Mouse (Mus musculus) layer of hippocampus, postnatal 25 days (tissue): ENCODE results near the gene Trpm7. TPM values are rescaled to one million over a fixed set of nuclear protein-coding genes. Genes with fewer than 3 reads are reported as not detected.

Experiments
- DNase-seq, 2 experiments: peaks; one replicate each; pipeline ENCODE4 v3.0.0; 2022; ENCODE audit warnings: mixed read lengths in 2 of 2, low spot score in 1 of 2; ENCODE audit errors: extremely low spot score in 1 of 2
- total RNA-seq, 2 experiments: library from RNA; stranded (reverse); gene quantifications; 2 replicates each; pipeline ENCODE4 v1.2.3; 2021

Gene Trpm7
- total RNA-seq, 2 experiments from 2014 or later, result 33.9 to 43.3 TPM

- no peak for DNase-seq
These were observed 37.2 kb downstream of the Trpm7 start for GRCm38 (mm10) chr2:126838848-126839247.

- DNase-seq, result no peak
These were observed 58.6 kb downstream of the Trpm7 start for GRCm38 (mm10) chr2:126817414-126817813.

DNA sequence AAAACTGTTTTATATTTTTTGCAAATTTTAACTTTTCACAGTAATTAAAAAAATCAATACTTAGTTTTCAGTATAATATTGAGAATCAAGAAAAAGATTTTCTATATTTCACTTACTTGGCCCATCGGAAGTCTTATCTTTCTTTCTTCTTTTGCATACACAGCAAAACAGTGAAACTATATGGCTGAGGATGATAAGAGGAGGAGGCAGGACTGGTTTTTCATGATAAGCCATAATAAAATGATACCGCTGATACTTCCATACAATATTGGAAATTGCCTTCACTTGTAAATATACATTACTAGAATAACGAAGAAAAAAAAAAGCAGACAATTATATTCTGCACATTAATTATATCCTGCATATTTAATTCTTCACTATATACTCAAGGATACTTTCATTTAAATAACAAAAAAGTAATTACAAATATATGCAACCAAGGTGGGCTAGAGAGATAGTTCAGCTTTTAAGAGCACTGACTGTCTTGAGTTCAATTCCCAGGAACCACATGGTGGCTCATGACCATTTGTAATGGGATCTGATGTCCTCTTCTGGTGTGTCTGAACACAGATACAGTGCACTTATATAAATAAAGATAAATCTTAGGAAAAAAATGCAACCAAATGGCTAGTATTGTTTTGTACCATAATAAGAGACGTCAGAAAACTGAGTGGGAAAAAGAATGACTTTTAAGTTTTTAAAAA lies 59.2 kb downstream of the Trpm7 start:
- DNase-seq, result no peak

DNA sequence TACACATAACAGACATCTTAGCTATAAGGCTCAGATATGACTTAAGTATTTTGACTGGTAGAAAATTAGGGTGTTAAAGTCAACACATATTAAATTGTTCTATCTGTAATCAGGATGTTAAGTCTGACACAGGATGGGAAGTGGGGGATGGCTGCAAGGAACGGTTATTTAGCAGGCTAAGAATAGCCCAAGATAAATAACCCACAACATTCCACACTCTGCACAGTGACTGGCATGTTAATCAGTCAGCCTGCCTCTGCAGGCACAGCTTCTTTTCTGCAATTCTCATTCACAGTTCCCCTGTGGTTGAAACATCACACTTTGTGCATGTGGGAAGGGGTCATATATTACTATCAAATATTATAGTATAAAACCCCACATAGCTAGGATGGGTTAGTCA lies 60.2 kb downstream of the Trpm7 start:
- no peak for DNase-seq

DNA sequence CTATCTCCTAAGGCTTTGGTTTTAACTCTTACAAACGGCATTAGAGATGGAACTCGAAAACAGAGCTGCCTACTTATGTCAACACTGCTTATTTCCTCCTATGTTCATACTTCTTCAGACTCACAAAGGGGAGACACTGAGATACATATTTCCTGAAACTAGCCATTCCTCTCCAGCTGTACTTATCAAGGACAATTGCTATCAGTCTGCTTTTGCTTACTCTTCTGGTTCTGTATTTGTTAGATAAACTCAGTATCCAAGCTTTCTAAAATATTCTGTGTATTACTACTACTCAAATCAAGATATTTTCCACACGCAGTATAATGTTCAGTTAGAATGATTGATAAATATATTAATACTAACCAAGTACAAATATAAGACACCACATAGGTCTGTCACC lies 74.0 kb downstream of the Trpm7 start:
- no peak for DNase-seq

DNA sequence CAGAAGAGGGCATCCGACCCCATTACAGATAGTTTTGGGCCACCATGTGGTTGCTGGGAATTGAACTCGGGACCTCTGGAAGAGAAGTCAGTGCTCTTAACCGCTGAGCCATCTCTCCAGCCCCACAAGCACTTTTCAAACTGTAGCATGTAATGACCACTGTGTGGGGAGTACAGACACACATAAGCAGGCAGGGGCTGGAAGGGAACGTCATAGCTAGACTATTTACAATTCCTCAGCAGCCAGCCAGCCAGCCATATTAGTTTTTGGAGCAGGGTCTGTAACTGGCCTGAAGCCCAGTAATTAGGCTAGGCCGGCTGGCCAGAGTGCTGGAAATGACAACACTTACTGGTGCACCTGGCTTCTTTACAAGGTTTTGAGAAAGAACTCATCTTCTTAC lies 77.6 kb downstream of the Trpm7 start:
- DNase-seq, result no peak

- DNase-seq, result no peak
These were observed 80.3 kb downstream of the Trpm7 start for GRCm38 (mm10) chr2:126795708-126796107.

GRCm38 (mm10) chr2:126792611-126793010 lies 83.4 kb downstream of the Trpm7 start:
- no peak for DNase-seq

DNA sequence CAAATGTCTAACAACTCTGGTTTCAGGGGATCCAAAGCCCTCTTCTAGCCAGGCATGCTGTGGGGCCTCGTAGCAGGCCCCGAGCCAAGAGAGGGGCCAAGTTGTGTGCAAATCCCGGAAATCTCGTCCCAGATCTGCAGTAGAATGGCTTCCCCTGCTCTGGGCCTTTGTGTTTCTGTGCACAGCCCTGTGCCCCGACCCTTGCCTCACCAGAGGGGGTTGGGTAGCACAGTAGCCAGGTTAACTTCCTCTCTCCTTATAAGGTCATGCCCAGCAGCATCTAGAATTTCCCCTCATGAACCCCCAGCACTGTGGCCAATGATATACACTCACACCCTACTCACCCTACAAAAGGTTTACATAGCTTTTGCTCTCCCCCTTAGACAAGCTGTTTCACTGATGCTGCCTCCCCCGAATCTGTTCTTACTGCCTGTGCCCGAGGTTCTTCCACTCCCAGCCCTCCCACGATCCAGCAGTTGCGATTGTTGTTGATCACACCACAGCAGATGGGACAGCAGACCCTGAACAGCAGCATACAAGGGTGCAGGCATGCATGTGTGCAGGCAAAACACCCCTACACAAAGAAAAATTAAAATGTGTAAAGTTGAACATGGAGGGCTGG lies 88.2 kb downstream of the Trpm7 start:
- DNase-seq, result peak; percentile 35 to 46

DNA sequence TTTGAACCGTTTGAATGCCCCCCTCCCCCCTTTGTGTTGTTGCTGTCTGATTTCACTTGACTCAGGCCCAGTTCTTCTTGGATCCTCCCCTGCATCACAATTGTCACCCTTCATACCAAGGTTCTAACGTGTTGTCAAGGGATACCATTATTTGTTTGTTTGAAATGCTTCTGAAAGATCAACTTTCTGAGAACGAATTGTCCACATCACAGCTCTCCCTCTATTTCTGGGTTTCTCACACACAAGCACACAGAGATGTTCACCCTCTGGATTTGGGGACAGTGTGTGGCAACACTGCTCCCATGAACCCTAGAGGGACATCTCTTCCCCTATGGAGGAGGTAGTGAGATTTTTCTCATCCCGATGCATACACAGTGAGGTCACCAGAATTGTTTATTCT lies 92.7 kb downstream of the Trpm7 start, which contains the start of gene Usp50:
TSS of gene Usp50 (minus strand) at position 101 of the 400 bp plus-strand sequence.
- DNase-seq, result no peak

- peak in 1 of 2 experiments; percentile 50 for DNase-seq
These were observed 93.6 kb downstream of the Trpm7 start for GRCm38 (mm10) chr2:126782433-126782832.

DNA sequence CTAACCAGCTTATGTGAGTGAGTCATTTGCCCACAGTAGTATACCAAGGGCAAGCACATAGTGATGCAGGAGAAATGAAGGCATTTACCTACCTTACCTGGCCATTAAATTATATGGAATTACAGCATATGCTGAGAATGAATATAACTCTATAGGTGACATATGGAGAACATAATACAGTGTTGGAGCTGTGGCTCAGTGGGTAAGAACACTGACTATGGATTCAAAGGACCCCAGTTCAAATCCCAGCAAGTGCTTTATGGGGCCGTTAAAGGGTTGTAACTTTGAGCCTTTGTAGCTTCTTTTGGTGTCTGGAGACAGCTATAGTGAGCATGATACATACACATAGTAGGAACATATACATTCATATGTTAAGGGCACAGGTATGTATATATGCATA lies 94.6 kb downstream of the Trpm7 start:
- DNase-seq, result no peak

DNA sequence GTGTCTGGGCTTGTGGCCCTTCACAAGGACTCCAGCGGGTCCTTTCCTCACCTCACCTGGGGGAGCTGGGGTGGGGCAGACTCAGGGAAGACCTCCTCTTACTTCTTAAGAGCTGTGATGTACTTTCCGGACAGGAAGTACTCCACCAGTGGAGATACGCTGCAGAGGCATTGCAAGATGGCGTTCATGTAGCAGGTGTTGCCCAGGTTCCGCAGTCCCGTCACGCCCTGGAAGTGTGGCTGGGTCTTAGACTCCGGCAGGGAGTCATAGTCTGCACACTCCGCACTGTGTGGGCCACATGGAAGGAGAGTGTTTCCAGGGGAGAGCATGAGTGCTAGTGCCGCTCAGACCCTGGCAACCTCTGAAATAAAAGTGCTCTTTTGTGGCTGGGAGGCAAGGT lies 95.7 kb downstream of the Trpm7 start:
- no peak for DNase-seq

GRCm38 (mm10) chr2:126778806-126779205 lies 97.2 kb downstream of the Trpm7 start:
- no peak for DNase-seq

GRCm38 (mm10) chr2:126776416-126776815 lies 99.6 kb downstream of the Trpm7 start:
- no peak for DNase-seq

DNA sequence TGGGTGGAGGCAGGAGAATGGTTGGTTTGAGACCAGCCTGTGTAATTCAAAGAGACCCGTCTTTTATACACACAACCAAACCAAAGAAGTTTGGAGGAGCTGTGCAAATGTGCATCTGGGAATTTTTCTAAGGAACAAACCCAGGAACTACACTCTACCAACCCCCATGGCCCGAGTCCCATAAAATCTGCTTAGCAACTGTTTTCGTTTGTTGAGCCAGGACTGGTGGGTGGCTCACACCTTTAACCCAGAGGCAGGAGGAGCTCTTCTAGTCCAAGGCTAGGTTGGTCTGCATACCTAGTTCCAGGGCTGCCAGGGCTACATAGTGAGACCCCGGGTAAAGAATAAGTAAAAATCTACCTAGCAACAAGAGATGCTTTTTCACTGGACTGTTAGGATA lies 100.1 kb downstream of the Trpm7 start:
- no peak for DNase-seq

DNA sequence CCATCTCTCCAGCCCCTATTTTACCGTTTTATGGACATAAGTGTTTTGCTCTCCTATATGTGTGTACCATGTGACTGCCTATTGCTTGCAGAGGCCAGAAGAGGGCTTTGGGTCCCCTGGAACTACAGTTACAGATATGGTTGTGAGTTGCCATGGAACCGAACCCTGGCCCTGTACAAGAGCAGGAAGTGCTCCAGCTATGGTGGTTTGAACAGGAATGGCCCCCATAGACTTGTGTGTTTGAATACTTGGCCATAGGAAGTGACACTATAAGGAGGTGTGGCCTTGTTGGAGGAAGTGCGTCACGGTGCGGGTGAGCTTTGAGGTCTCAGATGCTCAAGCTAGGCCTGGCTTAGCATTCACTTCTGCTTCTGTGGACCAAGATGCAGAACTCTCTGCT lies 103.8 kb downstream of the Trpm7 start:
- no peak for DNase-seq

DNA sequence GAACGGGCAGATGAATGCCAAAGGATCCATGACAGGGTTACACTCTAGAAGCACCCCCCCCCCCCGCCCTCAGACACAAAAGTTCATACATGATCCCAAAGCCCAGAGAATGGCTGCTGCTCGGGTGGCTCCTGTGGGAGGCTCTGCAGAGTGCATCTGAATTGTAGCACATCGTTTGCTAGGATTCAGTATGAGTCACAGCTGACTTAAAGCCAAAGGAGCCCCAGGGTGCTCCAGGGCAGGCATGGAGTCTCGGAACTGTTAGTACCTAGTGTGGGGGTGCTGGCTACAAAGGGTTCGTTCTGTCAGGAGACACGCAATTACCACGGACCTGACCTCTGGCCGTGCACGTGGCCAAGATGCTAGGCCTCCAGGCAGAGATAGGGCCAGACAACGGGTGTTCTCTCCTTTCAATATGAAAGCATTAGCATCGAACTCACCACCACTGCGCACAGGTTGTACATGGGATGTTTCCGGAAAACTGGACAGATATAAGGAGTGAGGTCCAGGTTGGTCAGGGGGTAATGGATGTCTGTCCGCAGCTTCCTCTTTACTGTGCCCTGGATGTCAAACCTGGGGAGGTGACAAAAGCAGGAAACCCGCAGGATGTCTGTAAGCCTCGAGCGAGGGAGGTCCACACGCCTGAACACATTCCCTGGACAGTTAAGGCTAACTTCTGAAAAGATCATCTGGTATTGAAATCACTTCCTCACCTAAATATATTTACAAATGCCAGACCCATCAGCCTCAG lies 106.4 kb downstream of the Trpm7 start:
- no peak for DNase-seq

- no peak for DNase-seq
These were observed 107.8 kb downstream of the Trpm7 start for GRCm38 (mm10) chr2:126768194-126768593.

GRCm38 (mm10) chr2:126767599-126767998 lies 108.4 kb downstream of the Trpm7 start:
- no peak for DNase-seq

GRCm38 (mm10) chr2:126765867-126766582 lies 110.0 kb downstream of the Trpm7 start:
- DNase-seq, result no peak
